Mouse (Mus musculus): ENCODE measurements at regions not wholly inside any gene's neighbourhood (a gene's known extent, or its start where the extent isn't known, plus 50 kb on each side); places are given as distances from the start of the nearest gene placed in this dataset.

DNA sequence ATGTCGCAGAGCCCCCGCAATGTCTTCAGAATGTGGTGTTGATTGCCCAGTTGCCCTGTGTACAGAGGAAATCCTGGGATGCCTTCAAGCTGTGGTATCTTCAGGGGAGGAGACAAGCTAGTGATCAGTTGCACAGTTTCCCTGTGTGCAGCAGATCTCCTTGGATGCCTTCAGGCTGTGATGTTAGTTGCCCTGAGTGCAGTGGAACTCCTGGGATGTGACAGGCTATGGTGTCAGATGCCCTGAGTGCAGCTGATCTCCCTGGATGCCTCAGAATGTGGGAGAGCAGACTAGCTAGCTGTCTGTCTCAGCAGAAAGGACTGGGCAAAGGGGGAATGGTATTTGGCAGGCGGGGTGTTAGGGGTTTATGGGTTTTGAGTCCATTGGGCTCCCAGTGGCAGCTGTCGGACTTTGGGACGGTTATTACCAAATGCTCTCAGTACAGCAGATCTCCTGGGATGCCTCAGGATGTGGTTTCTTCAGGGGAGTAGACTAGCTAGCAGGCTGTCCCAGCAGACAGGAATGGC lies 1110.1 kb upstream of the Nr2f1 start:
- H3K9me3 ChIP-seq: no peaks in the 10 kb centered on the region
- no peak overlapping the region for H3K27ac ChIP-seq
- H3K4me3 ChIP-seq: no peak overlapping the region
- no peaks in the 10 kb centered on the region for H3K27me3 ChIP-seq (ENCODE audit: insufficient read depth, poor library complexity, severe bottlenecking)
- 88% methylated on average over 5 of the region's 5 CpGs for WGBS
- DNase-seq (ENCODE audit: low spot score): no peak
- H3K4me1 ChIP-seq (replicated peaks): no peaks in the 10 kb centered on the region
- no peaks in the 10 kb centered on the region for H3K36me3 ChIP-seq

DNA sequence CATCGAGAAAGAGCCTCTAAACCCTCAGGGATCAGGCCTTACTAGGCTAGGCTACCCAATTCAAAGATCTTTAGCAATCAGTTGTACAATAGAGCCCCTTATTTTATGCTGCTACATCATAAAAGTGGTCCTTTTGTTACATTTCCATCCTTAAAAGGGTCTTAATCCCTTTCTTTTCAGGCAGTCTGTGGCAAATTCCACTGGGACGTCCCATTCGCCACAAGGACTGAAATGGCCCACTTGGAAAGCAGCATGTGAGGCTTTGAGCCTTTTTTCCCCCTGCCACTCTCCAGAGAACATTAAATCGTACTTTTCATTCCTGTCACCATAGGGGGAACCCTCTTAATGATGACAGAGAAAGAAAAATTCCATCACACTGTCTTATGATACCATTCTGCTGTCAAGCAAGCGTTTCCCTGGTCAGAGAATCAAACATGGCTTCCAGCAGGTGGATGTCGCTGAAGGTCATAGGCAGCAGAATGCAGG lies 1097.7 kb upstream of the Nr2f1 start:
- DNase-seq (ENCODE audit: low spot score): no peak
- Histone ChIP-seq H3K4me3 (no peak overlapping the region), H3K27me3 (ENCODE audit: insufficient read depth, poor library complexity, severe bottlenecking) (no peaks in the 10 kb centered on the region), H3K4me1 (replicated peaks) (peaks cover 2% of the 10 kb centered on the region; the same call in 1 of the 2 replicates), H3K27ac (no peak overlapping the region), H3K9me3 (no peaks in the 10 kb centered on the region), H3K36me3 (no peaks in the 10 kb centered on the region)
- WGBS: 56% methylated on average over 6 of the region's 6 CpGs

DNA sequence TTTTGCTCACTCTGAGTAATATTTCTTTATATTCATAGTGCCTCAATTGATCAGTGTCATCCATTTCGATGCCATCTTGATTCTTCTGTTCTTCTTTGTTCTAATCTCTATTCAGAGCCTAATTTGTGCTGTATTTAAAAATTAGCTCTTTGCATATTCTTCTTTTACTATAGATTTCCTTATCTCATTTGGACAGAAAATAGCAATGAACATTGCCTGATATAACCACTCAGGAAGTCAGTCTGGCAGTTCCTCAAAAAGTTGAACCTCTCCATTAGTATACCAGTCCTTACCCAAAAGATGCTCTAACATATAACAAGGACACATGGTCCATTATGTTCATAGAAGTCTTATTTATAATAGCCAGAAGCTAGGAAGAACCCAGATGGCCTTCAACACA lies 1088.5 kb upstream of the Nr2f1 start:
- Histone ChIP-seq H3K4me3 (no peak overlapping the region), H3K4me1 (replicated peaks) (no peaks in the 10 kb centered on the region), H3K27ac (no peak overlapping the region), H3K36me3 (no peaks in the 10 kb centered on the region), H3K9me3 (no peaks in the 10 kb centered on the region), H3K27me3 (ENCODE audit: insufficient read depth, poor library complexity, severe bottlenecking) (no peaks in the 10 kb centered on the region; the same call in 1 of the 2 replicates)
- no peak for DNase-seq (ENCODE audit: low spot score)
- WGBS: 98% methylated on average over 1 of the region's 1 CpGs

DNA sequence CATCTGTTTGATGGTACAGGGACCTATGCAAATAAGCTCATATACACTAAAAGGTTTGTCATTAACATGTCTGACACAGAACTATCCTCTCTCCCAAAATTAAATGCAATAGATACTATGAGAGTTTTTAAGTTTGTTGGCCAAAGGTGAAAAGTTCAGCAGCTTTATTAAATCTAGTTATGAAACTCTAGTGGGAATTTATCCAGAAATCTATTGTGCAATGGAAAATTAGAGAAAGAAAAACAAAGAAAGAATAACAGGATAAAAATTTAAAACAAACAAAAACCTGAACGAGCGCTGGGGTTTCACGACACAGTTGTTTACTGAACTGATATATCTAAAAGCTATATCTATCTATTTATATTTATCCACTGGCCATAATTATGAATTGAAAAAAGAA lies 1086.6 kb upstream of the Nr2f1 start:
- H3K4me3 ChIP-seq: no peak overlapping the region
- H3K27me3 ChIP-seq (ENCODE audit: insufficient read depth, poor library complexity, severe bottlenecking): no peaks in the 10 kb centered on the region; the same call in 1 of the 2 replicates
- no peaks in the 10 kb centered on the region for H3K9me3 ChIP-seq
- no peaks in the 10 kb centered on the region for H3K4me1 ChIP-seq (replicated peaks)
- 90% methylated on average over 3 of the region's 3 CpGs for WGBS
- no peaks in the 10 kb centered on the region for H3K36me3 ChIP-seq
- no peak overlapping the region for H3K27ac ChIP-seq
- no peak for DNase-seq (ENCODE audit: low spot score)

DNA sequence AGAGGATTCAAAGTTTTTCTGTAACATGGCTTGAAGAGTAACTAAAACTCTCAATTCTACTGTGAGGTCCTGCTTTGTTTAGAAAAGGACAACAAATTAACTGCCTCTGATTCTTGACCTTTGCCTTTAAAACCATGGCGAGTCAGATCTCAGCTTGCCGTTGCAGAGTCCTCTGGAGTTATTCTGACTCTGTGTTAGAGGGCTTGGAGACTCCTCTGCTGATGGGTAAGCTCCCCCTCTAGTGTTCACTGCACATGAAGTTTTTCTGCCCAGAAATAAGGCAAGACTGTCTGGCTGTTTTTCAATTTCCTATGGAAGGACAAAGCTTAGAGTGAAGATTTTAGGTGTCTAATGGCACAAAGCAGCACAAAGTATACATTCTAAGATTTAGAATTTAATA lies 1085.9 kb upstream of the Nr2f1 start:
- WGBS: 0% methylated on average over 2 of the region's 2 CpGs
- no peak overlapping the region for H3K4me3 ChIP-seq
- H3K4me1 ChIP-seq (replicated peaks): no peaks in the 10 kb centered on the region
- H3K36me3 ChIP-seq: no peaks in the 10 kb centered on the region
- no peaks in the 10 kb centered on the region for H3K9me3 ChIP-seq
- no peak overlapping the region for H3K27ac ChIP-seq
- H3K27me3 ChIP-seq (ENCODE audit: insufficient read depth, poor library complexity, severe bottlenecking): no peaks in the 10 kb centered on the region; the same call in 1 of the 2 replicates
- DNase-seq (ENCODE audit: low spot score): peak; percentile 27

DNA sequence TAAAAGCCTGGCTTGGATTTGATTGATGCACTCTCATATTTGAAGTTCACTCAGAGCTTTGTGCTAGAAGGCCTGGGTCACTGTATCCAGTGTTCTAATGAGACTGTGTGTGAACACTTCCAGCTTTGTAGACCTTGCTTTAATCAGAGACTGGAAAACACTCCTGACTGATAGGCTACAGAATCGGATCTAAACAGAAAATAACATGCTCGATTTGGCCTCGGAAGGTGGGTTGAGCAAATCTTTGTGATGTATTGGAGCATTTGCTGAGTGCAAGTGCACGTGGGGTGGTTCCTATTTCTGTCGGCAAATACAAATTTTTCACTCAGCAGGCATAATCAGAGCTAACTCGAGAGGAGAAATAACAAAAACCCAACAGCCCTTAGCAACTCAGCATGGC lies 1078.2 kb upstream of the Nr2f1 start:
- Histone ChIP-seq H3K4me3 (no peak overlapping the region), H3K4me1 (replicated peaks) (peaks cover 8% of the 10 kb centered on the region; the same call in 1 of the 2 replicates), H3K27me3 (ENCODE audit: insufficient read depth, poor library complexity, severe bottlenecking) (no peaks in the 10 kb centered on the region), H3K9me3 (no peaks in the 10 kb centered on the region), H3K27ac (peak overlapping the region; percentile 23; the same call in 1 of the 2 replicates), H3K36me3 (no peaks in the 10 kb centered on the region)
- DNase-seq (ENCODE audit: low spot score): peak; percentile 10
- 45% methylated on average over 6 of the region's 6 CpGs for WGBS

DNA sequence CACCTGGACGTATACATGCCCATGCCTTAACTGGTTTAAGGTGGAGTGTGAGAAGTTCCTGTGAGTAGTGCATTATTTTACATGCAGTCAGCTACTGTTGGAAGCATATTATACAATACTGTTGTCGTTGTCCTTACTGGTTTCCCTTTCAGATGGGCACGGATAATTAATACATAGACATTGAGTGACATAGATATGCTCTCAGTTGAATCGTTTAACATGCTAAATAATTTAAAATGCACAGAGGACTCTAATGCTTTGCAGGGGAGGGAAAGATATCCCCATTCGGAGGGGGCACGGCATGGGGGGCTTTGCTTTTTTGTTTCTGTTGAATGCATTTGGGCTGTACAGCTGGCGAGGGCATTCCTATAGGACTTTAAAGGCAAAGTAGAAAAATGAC lies 1077.8 kb upstream of the Nr2f1 start:
- H3K4me3 ChIP-seq: no peak overlapping the region
- no peaks in the 10 kb centered on the region for H3K36me3 ChIP-seq
- peaks cover 8% of the 10 kb centered on the region; the same call in 1 of the 2 replicates for H3K4me1 ChIP-seq (replicated peaks)
- 56% methylated on average over 7 of the region's 7 CpGs for WGBS
- H3K9me3 ChIP-seq: no peaks in the 10 kb centered on the region
- no peak for DNase-seq (ENCODE audit: low spot score)
- H3K27me3 ChIP-seq (ENCODE audit: insufficient read depth, poor library complexity, severe bottlenecking): no peaks in the 10 kb centered on the region
- 0 out of 2 replicates have a peak overlapping the region, but pooled peaks have one; percentile 23 for H3K27ac ChIP-seq

DNA sequence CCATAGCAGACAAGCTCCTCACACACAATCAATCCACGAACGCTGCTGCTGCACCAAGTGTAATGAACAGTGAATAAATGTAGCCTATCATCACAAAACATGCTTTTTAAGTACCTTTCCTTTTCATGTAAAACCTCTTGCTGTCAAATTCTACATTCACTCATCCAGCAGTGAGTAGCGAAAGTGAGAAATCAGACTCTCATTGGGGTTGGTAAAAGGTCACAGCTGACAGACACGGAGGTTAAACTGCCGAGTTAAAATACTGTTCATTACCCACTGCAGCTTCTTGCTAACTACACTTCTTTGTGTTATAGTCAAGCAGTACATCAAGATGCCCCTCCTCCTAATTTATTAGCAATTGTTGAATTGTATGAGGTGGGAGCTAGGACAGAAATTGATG lies 1055.8 kb upstream of the Nr2f1 start:
- H3K4me3 ChIP-seq: no peak overlapping the region
- H3K27ac ChIP-seq: no peak overlapping the region
- no peaks in the 10 kb centered on the region for H3K27me3 ChIP-seq (ENCODE audit: insufficient read depth, poor library complexity, severe bottlenecking)
- WGBS: 69% methylated on average over 5 of the region's 5 CpGs
- DNase-seq (ENCODE audit: low spot score): no peak
- H3K9me3 ChIP-seq: no peaks in the 10 kb centered on the region
- H3K36me3 ChIP-seq: no peaks in the 10 kb centered on the region
- H3K4me1 ChIP-seq (replicated peaks): no peaks in the 10 kb centered on the region

DNA sequence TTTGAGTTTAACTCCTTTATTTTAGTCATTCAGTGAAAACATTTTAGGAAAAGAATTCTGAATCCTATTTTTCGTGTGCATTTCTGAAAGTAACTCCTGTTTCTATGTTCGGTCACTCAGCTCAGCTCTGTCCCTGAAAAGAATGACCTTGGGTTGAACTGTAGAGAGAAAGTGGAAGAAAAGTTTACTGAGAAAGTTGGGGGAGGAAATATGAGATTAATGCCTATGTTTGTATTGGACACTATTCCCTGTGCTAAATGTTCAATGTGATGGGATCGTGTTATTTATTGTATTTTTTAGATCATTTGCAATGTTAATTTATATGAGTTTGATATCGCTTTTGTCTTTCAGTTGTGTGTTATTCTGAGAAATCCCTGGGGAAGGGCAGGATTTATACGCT lies 1052.8 kb upstream of the Nr2f1 start:
- no peaks in the 10 kb centered on the region for H3K36me3 ChIP-seq
- no peak for DNase-seq (ENCODE audit: low spot score)
- H3K4me3 ChIP-seq: no peak overlapping the region
- no peaks in the 10 kb centered on the region for H3K9me3 ChIP-seq
- H3K4me1 ChIP-seq (replicated peaks): no peaks in the 10 kb centered on the region
- WGBS: 78% methylated on average over 5 of the region's 5 CpGs
- H3K27me3 ChIP-seq (ENCODE audit: insufficient read depth, poor library complexity, severe bottlenecking): no peaks in the 10 kb centered on the region
- no peak overlapping the region for H3K27ac ChIP-seq

DNA sequence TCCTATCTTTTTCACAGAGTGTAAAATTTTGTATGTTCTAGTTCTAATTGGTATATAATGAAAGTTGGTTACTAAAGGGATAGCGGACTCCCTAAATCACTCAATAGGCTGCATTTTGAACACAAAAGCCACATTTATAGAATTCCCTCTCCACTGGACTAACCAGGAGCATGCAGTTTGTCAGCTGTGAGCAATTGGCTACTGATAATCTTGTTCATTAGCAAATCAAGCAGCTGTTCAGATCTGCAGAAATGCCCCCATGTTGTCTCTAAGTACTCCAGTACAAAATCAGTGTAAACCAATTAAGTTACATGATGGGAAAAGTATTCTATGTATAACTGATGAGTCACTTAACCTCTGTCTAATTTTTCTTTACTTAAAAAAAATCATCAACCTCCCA lies 1051.7 kb upstream of the Nr2f1 start:
- no peaks in the 10 kb centered on the region for H3K27me3 ChIP-seq (ENCODE audit: insufficient read depth, poor library complexity, severe bottlenecking)
- WGBS: 72% methylated on average over 1 of the region's 1 CpGs
- no peak overlapping the region for H3K4me3 ChIP-seq
- no peak overlapping the region for H3K27ac ChIP-seq
- no peaks in the 10 kb centered on the region for H3K4me1 ChIP-seq (replicated peaks)
- H3K36me3 ChIP-seq: no peaks in the 10 kb centered on the region
- no peak for DNase-seq (ENCODE audit: low spot score)
- no peaks in the 10 kb centered on the region for H3K9me3 ChIP-seq
